Mouse (Mus musculus) megakaryocyte progenitor cell, adult 5-6 weeks (primary cell): Measurements from ENCODE around the gene Sp3. TPM values are rescaled to one million over a fixed set of nuclear protein-coding genes. Genes with fewer than 3 reads are reported as not detected.
"Not testable (repeated sequence)": the region's sequence is repeated elsewhere in the genome, so short reads cannot be mapped to it uniquely, and the experiment has no call there.

Experiments
- ATAC-seq: replicated peaks from 2 replicates; pipeline ENCODE4 v1.8.0; 2016; ENCODE audit warnings: mild to moderate bottlenecking, moderate TSS enrichment, inconsistent platforms; ENCODE audit not compliant: poor library complexity
- total RNA-seq, 2 experiments: library from RNA; stranded (forward) in 1 of 2; stranded (reverse) in 1 of 2; fragments of 157-497, 149-512 nt in 1 of 2; fragments of 200-1000 nt in 1 of 2; gene quantifications; 2 replicates each; pipeline versions ENCODE4 v1.2.3 to v1.2.4; 2015 to 2017

Gene Sp3
- total RNA-seq, 2 experiments from 2014 or later: 108 to 114 TPM

- ATAC-seq: no peak
Measured at GRCm38 (mm10) chr2:72932186-72932585, 48.1 kb downstream of the Sp3 start.

GRCm38 (mm10) chr2:72924981-72925380 lies 55.3 kb downstream of the Sp3 start:
- ATAC-seq: no peak

- ATAC-seq: no peak
Measured at GRCm38 (mm10) chr2:72916170-72916569, 64.1 kb downstream of the Sp3 start.

GRCm38 (mm10) chr2:72915245-72915930 lies 64.9 kb downstream of the Sp3 start:
- ATAC-seq: no peak

GRCm38 (mm10) chr2:72913458-72913760 lies 66.8 kb downstream of the Sp3 start:
- ATAC-seq: no peak

GRCm38 (mm10) chr2:72912708-72913457 lies 67.4 kb downstream of the Sp3 start:
- ATAC-seq: no peak

GRCm38 (mm10) chr2:72911527-72911926 lies 68.7 kb downstream of the Sp3 start:
- no peak for ATAC-seq

GRCm38 (mm10) chr2:72909046-72909445 lies 71.2 kb downstream of the Sp3 start:
- no peak for ATAC-seq

GRCm38 (mm10) chr2:72908191-72908910 lies 71.9 kb downstream of the Sp3 start:
- no peak for ATAC-seq

GRCm38 (mm10) chr2:72906745-72907144 lies 73.5 kb downstream of the Sp3 start:
- ATAC-seq: no peak

- ATAC-seq: not testable (repeated sequence)
Measured at GRCm38 (mm10) chr2:72902816-72903680, 77.2 kb downstream of the Sp3 start.

GRCm38 (mm10) chr2:72898782-72899305 lies 81.4 kb downstream of the Sp3 start:
- ATAC-seq: no peak

GRCm38 (mm10) chr2:72898094-72898781 lies 82.0 kb downstream of the Sp3 start:
- no peak for ATAC-seq

- ATAC-seq: no peak
Measured at GRCm38 (mm10) chr2:72889806-72890205, 90.4 kb downstream of the Sp3 start.

Other genes with a start within 250 kb of the Sp3 start
- gene Gm11084, start 6.3 kb upstream of the Sp3 start, total RNA-seq (2015): not detected in 2 replicates
- gene Gm11084, start 6.3 kb upstream of the Sp3 start, total RNA-seq (2017): not detected in 2 replicates
- gene Ola1, start 238.5 kb upstream of the Sp3 start, total RNA-seq (2015): 157 and 170 TPM in 2 replicates
- 152 and 154 TPM in 2 replicates for gene Ola1, start 238.5 kb upstream of the Sp3 start, total RNA-seq (2017)